Mouse (Mus musculus) brown adipose tissue, adult 24 weeks (tissue): Measurements from ENCODE around the gene Crim1. TPM values are rescaled to one million over a fixed set of nuclear protein-coding genes. Genes with fewer than 3 reads are reported as not detected.

Experiments used
- polyA plus RNA-seq: library from polyadenylated mRNA; stranded (reverse); fragments of >200 nt; gene quantifications from 2 replicates; pipeline ENCODE4 v1.2.4, GENCODE M21; 2012; ENCODE audit not compliant: missing spikeins, insufficient read depth, insufficient read length

Gene Crim1
- polyA plus RNA-seq, 1 experiment: 6.8 TPM

Other genes with a start within 250 kb of the Crim1 start
- 42.9 and 53.3 TPM in 2 replicates for gene Fez2, start 217.9 kb downstream of the Crim1 start, polyA plus RNA-seq